Comparison of ENCODE assay signal across 9 mouse cellular contexts in genomic region chr16:24435115-24435553, GRCm38 (mm10). TPM values are rescaled to one million over a fixed set of nuclear protein-coding genes. Genes with fewer than 3 reads are reported as not detected.
DNase-seq lines count a peak whose midpoint lies in the region; ATAC-seq and TF ChIP-seq lines count a peak whose summit lies in the region.
"Had no signal": no experiment of that assay in that cellular context is flagged by ENCODE, and none has a peak within 500 bp of the region (broad histone marks: within the 10 kb centered on the region; RNA-seq: fewer than 3 reads in every experiment).

No protein-coding gene starts in this region.

- dilution Hi-C loops in CH12.LX (cut with MboI; ENCODE audit: extremely low pct_ligation_motif_present, extremely low pct_unique_long_range_greater_than_20kb, low sequenced_read_pairs) = no loop called here

- no peak overlapping the region for H3K4me2 ChIP-seq in CH12.LX (ENCODE audit: insufficient read depth, low read depth, poor library complexity, severe bottlenecking)
- H3K4me2 ChIP-seq in embryonic facial prominence, embryonic 15.5 days (replicated peaks) = no peak overlapping the region
- no peak overlapping the region for H3K4me2 ChIP-seq in kidney, embryonic 16.5 days (replicated peaks; ENCODE audit: low read depth, low read length)

- in situ Hi-C loops in CH12.LX (cut with MboI; ENCODE audit: low pct_ligation_motif_present, low pct_unique_long_range_greater_than_20kb, low sequenced_read_pairs) = no loop called here

- TF ChIP-seq POLR2A in CH12.LX (IDR thresholded peaks at IDR 0.05; ENCODE audit: low read depth, low read length) = no peak

- no peak overlapping the region for H3K9ac ChIP-seq in CH12.LX (ENCODE audit: insufficient read depth, low read depth)
- H3K9ac ChIP-seq in embryonic facial prominence, embryonic 15.5 days = no peak overlapping the region
- H3K9ac ChIP-seq in kidney, embryonic 16.5 days (replicated peaks; ENCODE audit: low read length) = peak overlapping the region; percentile 12; the same call in 1 of the 2 replicates

- no peak for TF ChIP-seq RAD21 in CH12.LX (IDR thresholded peaks at IDR 0.05; ENCODE audit: low read depth, low read length)

- no peaks in the 10 kb centered on the region for H3K27me3 ChIP-seq in CH12.LX (replicated peaks)
- H3K27me3 ChIP-seq in embryonic facial prominence, embryonic 15.5 days = no peaks in the 10 kb centered on the region
- no peaks in the 10 kb centered on the region for H3K27me3 ChIP-seq in kidney, embryonic 16.5 days (ENCODE audit: insufficient read depth, low read length)

- H3K27ac ChIP-seq in CH12.LX (ENCODE audit: insufficient read depth, low read depth) = no peak overlapping the region
- 0 out of 2 replicates have a peak overlapping the region, but pooled peaks have one; percentile 7 for H3K27ac ChIP-seq in embryonic facial prominence, embryonic 15.5 days (replicated peaks)
- peak overlapping the region; percentile 56 for H3K27ac ChIP-seq in kidney, embryonic 16.5 days (ENCODE audit: low read length)

- no peaks in the 10 kb centered on the region for H3K9me3 ChIP-seq in CH12.LX (replicated peaks; ENCODE audit: low read length)
- no peaks in the 10 kb centered on the region for H3K9me3 ChIP-seq in embryonic facial prominence, embryonic 15.5 days (replicated peaks)
- no peaks in the 10 kb centered on the region for H3K9me3 ChIP-seq in kidney, embryonic 16.5 days (ENCODE audit: low read length)

- H3K4me1 ChIP-seq in CH12.LX (ENCODE audit: control insufficient read depth in 1 of 2, insufficient read depth in 2 of 2) = peaks cover 0 to 21% of the 10 kb centered on the region in 2 experiments; a peak in 2 of 4 replicates
- peaks cover 26% of the 10 kb centered on the region for H3K4me1 ChIP-seq in embryonic facial prominence, embryonic 15.5 days
- peaks cover 58% of the 10 kb centered on the region for H3K4me1 ChIP-seq in kidney, embryonic 16.5 days (ENCODE audit: insufficient read depth, low read length)

- DNase-seq in frontal cortex, postnatal 25 days (ENCODE audit: low spot score in 2 of 2) = no peak
- DNase-seq in CH12.LX (ENCODE audit: extremely low read depth) = peak; percentile 35
- DNase-seq in testis, postnatal 10 days (ENCODE audit: low spot score) = peak; percentile 33
- no peak for DNase-seq in ovary, postnatal 10 days (ENCODE audit: low spot score)
- no peak for DNase-seq in ovary, adult 18-20 months (ENCODE audit: low spot score)

- no peak for TF ChIP-seq EP300 in CH12.LX (IDR thresholded peaks at IDR 0.05; ENCODE audit: low read length)

- H3K4me3 ChIP-seq in CH12.LX (replicated peaks in 1 of 3; ENCODE audit: low read depth in 2 of 3, low read length in 2 of 3, poor library complexity in 1 of 3) = no peak overlapping the region
- no peak overlapping the region for H3K4me3 ChIP-seq in embryonic facial prominence, embryonic 15.5 days (replicated peaks)
- H3K4me3 ChIP-seq in kidney, embryonic 16.5 days (ENCODE audit: low read length) = no peak overlapping the region

- WGBS in embryonic facial prominence, embryonic 15.5 days = 61% methylated on average over 6 of the region's 6 CpGs
- 36% methylated on average over 6 of the region's 6 CpGs for WGBS in kidney, embryonic 16.5 days

- TF ChIP-seq CTCF in CH12.LX (conservative IDR thresholded peaks at IDR 0.05 in 1 of 2, IDR thresholded peaks at IDR 0.05 in 1 of 2; ENCODE audit: low read depth in 2 of 2, low read length in 2 of 2) = no peak

- H3K79me2 ChIP-seq in CH12.LX (replicated peaks; ENCODE audit: control insufficient read depth, extremely low read depth, insufficient read depth, poor library complexity, severe bottlenecking) = no peaks in the 10 kb centered on the region

- ATAC-seq in frontal cortex, adult (ENCODE audit: low TSS enrichment) = peak; percentile 25; the same call in 1 of the 2 replicates
- no peak for ATAC-seq in embryonic facial prominence, embryonic 15.5 days (ENCODE audit: insufficient number of reproducible peaks, low FRiP score, low TSS enrichment, low read depth)
- peak; percentile 60 for ATAC-seq in kidney, embryonic 16.5 days (ENCODE audit: low FRiP score, low TSS enrichment)

- H3K36me3 ChIP-seq in CH12.LX (replicated peaks in 1 of 2; ENCODE audit: control insufficient read depth in 1 of 2, insufficient read depth in 1 of 2, low read length in 1 of 2) = no peaks in the 10 kb centered on the region
- H3K36me3 ChIP-seq in embryonic facial prominence, embryonic 15.5 days = no peaks in the 10 kb centered on the region
- H3K36me3 ChIP-seq in kidney, embryonic 16.5 days (ENCODE audit: insufficient read depth, low read length) = no peaks in the 10 kb centered on the region

TF ChIP-seq in CH12.LX, 34 proteins besides CTCF, POLR2A, EP300 and RAD21:
- TF ChIP-seq ELF1 (IDR thresholded peaks at IDR 0.05; ENCODE audit: low read depth, low read length) (peak; percentile 12; the same call in 1 of the 2 replicates), MAX (IDR thresholded peaks at IDR 0.05; ENCODE audit: low read length) (no peak)

RNA-seq across cellular contexts. Expression of gene Lpp, which starts 41.8 kb away (rescaled TPM):
- total RNA-seq in CH12.LX (2012; rRNA removed) (0.68 and 0.80 TPM in 2 replicates), CH12.LX (2014; rRNA removed) (0.57 and 0.64 TPM in 2 replicates)
- polyA plus RNA-seq in CH12.LX (2012; ENCODE audit: insufficient read length, low read depth) = 0.91 and 1.2 TPM in 2 replicates
- 51.4 and 52.8 TPM in 2 replicates for polyA plus RNA-seq in embryonic facial prominence, embryonic 15.5 days (2015; fragmentation: Nextera tagmentation; extraction: Ambion mirVana)
- 54.0 and 66.8 TPM in 2 replicates for polyA plus RNA-seq in kidney, embryonic 16.5 days (2015; fragmentation: Nextera tagmentation; extraction: Ambion mirVana)
- total RNA-seq: MEL had no signal

Comparison
In these comparisons a context has a peak if more than half of its experiments do, and no peak if none do; other contexts are left out.
1. DNase-seq: peak in CH12.LX (single experiment) and testis, postnatal 10 days (single experiment); none in frontal cortex, postnatal 25 days (0 of 2), ovary, postnatal 10 days (single experiment) and ovary, adult 18-20 months (single experiment).
2. RNA of gene Lpp, which starts 41.8 kb away (polyA plus RNA-seq): 54.0 to 66.8 TPM in kidney, embryonic 16.5 days and 51.4 to 52.8 TPM in embryonic facial prominence, embryonic 15.5 days; 0.91 to 1.2 TPM in CH12.LX; every median in the first group is over 10 times any median in the second.